Mouse (Mus musculus) E14TG2a.4 (cell line): ENCODE data around the gene Dtd1.

Source experiments
- H3K27me3 ChIP-seq: 2 replicates; pipeline ENCODE4 v1.6.1; 2014; ENCODE audit warnings: low read length, control low read depth; ENCODE audit not compliant: insufficient read depth
- H3K36me3 ChIP-seq: 2 replicates; pipeline ENCODE4 v1.6.1; 2014; ENCODE audit warnings: low read length, control low read depth; ENCODE audit not compliant: insufficient read depth
- H3K4me1 ChIP-seq: replicated peaks from 2 replicates; pipeline ENCODE4 v1.6.1; 2014; ENCODE audit warnings: low read depth, low read length, control low read depth
- H3K4me3 ChIP-seq: replicated peaks from 2 replicates; pipeline ENCODE4 v1.5.1; 2014; ENCODE audit warnings: mild to moderate bottlenecking, low read length
- H3K9me3 ChIP-seq: 2 replicates; pipeline ENCODE4 v1.6.1; 2014; ENCODE audit warnings: low read length, control low read depth
- CTCF ChIP-seq: conservative IDR thresholded peaks from 2 replicates; pipeline ENCODE4 v1.5.1; 2014; ENCODE audit warnings: low read length
- NANOG ChIP-seq: IDR thresholded peaks from 2 replicates; pipeline ENCODE4 v1.6.1; 2014; ENCODE audit warnings: borderline replicate concordance, low read length, mixed read lengths
- POU5F1 ChIP-seq: IDR thresholded peaks from 2 replicates; pipeline ENCODE4 v1.6.1; 2014; ENCODE audit warnings: low read length, borderline replicate concordance

Dtd1 gene

DNA sequence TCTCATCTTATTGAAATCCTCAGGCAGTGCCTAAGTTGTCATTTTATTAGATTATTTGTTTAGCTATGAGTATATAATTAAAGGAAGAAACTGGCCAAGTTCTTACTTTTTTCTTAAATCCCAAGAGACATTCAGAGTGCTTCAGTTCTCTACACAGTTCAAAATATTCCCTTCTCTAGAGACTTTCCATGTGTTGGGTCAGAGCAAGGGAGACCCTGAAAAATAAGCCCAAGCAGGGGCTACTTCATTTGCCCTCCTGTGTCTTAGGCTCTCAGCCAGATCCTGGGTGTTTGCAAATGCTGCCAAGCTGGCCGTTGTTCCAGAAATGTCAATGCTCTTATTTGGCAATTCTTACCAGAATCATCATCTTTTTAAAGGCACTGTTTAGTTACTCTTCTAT lies 183.5 kb downstream of the Dtd1 start:
- TF ChIP-seq NANOG (no peak), CTCF (no peak), POU5F1 (no peak)
- no peaks in the 10 kb centered on the region for H3K27me3 ChIP-seq
- no peaks in the 10 kb centered on the region for H3K4me1 ChIP-seq
- H3K4me3 ChIP-seq = no peak overlapping the region
- H3K9me3 ChIP-seq = no peaks in the 10 kb centered on the region
- no peaks in the 10 kb centered on the region for H3K36me3 ChIP-seq

DNA sequence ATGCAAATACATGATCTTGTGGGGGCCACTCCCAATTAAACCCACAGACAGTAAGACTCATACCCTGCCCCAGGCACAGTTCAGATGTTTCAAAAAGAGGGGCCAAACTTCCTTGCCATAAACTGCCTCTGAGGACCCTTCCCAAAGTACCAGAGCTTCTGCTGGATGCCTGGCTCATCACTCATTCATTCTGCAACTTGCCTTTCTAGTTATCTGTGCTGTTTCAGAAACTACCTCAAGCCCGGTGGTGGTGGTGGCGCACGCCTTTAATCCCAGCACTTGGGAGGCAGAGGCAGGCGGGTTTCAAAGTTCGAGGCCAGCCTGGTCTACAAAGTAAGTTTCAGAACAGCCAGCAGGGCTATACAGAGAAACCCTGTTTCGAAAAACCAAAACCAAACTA lies 184.1 kb downstream of the Dtd1 start:
- H3K4me3 ChIP-seq = no peak overlapping the region

DNA sequence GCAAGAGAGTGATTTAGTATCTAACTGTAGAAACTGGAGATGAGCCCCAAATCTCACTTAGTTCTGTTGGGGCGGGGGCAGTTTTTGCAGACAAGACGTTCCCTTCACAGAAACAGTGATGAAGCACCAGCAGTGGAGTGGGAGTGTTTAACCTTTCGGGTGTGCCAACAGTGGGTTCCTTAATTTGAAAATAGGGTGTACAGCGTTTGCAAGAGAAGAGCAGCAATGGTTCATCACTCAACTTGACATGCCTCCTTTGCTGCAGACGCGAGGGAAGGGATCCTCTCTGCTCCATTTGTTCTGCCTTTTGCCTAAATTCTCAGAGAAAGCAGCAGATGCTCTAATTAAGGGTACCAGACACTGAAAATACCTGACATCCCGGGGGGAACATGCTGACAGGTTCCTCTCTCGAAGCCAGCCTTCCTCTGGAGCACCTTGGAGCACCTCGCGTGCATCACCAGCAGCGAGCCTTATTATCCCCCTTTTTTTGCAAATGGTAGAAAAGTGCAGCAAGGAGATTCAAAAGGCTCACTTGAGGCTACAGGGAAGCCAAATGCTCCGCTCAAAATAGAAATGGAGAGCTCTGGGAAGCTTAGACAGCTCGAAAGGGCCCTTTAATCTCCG lies 192.1 kb downstream of the Dtd1 start:
- no peaks in the 10 kb centered on the region for H3K27me3 ChIP-seq
- H3K36me3 ChIP-seq = no peaks in the 10 kb centered on the region
- H3K4me3 ChIP-seq = no peak overlapping the region
- no peak for TF ChIP-seq CTCF
- no peak for TF ChIP-seq NANOG
- TF ChIP-seq POU5F1 = no peak
- no peaks in the 10 kb centered on the region for H3K9me3 ChIP-seq
- H3K4me1 ChIP-seq = no peaks in the 10 kb centered on the region; the same call in 1 of the 2 replicates

More for the DNA sequence above, 184.1 kb downstream of the Dtd1 start:
- no peaks in the 10 kb centered on the region for H3K27me3 ChIP-seq
- no peaks in the 10 kb centered on the region for H3K36me3 ChIP-seq
- no peaks in the 10 kb centered on the region for H3K9me3 ChIP-seq
- no peaks in the 10 kb centered on the region for H3K4me1 ChIP-seq
- TF ChIP-seq POU5F1 (no peak), NANOG (no peak), CTCF (no peak)

DNA sequence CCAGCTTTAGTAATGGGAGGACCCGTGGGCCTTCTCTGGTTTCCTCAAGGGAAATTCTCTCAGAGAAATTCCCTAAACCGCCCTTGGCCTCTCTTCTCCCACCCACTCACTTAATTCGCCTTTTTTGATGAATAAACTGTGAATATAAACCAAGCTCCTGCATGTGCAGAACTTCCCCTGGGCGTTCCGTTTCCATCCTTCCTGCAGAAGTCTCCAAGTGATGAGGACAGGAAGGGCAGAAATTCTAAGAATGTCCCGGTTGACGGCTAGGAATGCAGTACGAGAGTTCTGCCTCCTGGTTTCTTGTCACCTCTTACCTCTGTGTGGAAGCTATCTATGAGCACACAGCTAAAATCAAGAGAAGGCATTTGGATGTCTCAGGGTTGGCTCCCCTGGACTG lies 197.8 kb downstream of the Dtd1 start:
- H3K4me3 ChIP-seq = no peak overlapping the region
- no peaks in the 10 kb centered on the region for H3K36me3 ChIP-seq
- no peaks in the 10 kb centered on the region; the same call in 1 of the 2 replicates for H3K4me1 ChIP-seq
- no peaks in the 10 kb centered on the region for H3K27me3 ChIP-seq
- no peak for TF ChIP-seq POU5F1
- TF ChIP-seq CTCF = no peak
- no peak for TF ChIP-seq NANOG
- H3K9me3 ChIP-seq = no peaks in the 10 kb centered on the region

DNA sequence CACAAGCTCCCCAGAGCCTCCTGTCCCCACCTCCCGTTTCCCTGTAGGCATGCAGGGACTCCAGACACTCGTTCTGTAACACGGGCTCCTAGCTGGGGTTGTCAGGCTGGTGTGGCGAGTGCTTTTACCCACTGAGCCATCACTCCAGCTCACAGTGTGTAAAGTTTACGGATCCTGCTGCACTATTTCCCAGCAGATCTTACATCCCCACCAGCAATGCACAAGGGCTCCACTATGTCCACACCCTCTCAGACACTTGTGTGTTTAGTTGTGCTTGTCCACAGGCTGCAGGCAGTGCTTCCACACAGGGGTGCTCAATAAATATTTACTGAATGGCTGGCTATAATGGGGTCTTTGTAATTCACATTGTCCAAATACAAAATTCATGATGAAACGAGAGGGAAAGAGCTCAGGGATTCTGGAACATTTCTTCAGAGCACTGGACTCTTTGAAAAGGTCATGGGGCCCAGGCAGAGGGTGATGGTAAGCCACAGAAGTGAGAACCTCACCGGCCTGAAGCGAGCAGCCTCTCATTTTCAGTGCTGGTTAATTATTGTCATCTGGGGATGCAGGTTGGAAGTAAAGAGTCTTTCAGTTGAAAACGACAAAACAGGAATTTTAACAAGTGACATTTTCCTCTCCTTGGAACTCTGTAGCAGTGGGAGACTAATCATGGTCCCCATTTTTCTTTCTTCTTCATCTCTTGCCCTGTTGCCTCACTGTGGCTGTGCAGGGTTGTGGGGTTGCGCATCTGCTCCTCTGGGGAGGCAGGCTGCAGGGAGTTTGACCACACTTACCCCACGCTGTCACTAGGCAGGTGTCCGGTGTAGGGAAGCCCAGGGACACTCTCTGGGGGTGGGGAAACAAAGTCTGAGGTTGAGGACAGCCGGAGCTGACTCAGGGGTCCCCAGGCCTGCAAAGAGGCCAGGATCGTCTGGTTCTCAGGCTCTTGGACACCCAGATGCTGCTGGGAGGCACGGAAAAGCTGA lies 208.4 kb downstream of the Dtd1 start:
- no peak overlapping the region for H3K4me3 ChIP-seq
- no peak for TF ChIP-seq NANOG
- no peak for TF ChIP-seq CTCF
- no peak for TF ChIP-seq POU5F1
- no peaks in the 10 kb centered on the region for H3K27me3 ChIP-seq
- no peaks in the 10 kb centered on the region for H3K36me3 ChIP-seq
- H3K9me3 ChIP-seq = no peaks in the 10 kb centered on the region
- H3K4me1 ChIP-seq = no peaks in the 10 kb centered on the region
